8 mouse cellular contexts compared by ENCODE assay signal in the genomic region with DNA sequence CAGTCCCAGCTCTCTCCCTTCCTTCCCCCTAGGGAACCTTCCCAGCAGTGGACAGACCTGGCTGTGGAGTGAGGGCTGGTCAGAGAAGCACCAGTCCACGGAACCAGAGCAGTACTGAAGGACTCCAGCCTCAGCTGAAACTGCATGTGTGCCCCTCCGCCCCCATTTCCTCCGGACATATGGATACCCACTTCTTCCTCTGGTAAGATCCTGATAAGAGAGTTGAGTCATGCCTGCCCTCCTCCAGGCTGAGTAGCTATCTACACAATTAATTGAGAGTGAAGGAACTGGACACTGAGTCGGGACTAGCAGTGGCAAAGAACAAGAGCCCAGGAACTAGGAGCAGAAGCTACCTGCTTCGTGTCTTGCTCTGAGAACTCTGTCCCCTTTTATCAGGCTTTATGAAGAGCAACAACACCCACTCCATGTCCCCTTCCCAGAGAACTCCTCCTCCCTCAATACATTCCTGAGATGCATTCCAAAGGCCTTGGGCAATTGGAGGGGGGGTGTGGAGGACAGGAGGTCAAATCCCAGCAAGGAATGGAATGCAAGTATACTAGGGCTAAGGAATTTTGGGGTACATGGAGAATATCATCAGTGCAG. TPM values are rescaled to one million over a fixed set of nuclear protein-coding genes. Genes with fewer than 3 reads are reported as not detected.
DNase-seq lines count a peak whose midpoint lies in the region; ATAC-seq and TF ChIP-seq lines count a peak whose summit lies in the region.

No protein-coding gene starts in this region.

- no peaks in the 10 kb centered on the region for H3K27me3 ChIP-seq in heart, embryonic 12.5 days (replicated peaks)
- H3K27me3 ChIP-seq in hindbrain, postnatal 0 days (ENCODE audit: insufficient read depth, low read length), result no peaks in the 10 kb centered on the region
- no peaks in the 10 kb centered on the region for H3K27me3 ChIP-seq in liver, postnatal 0 days (ENCODE audit: insufficient read depth, low read length)
- no peaks in the 10 kb centered on the region for H3K27me3 ChIP-seq in cerebellum, adult 2 months (ENCODE audit: control insufficient read depth, insufficient read depth, low read length)

- peaks cover 43% of the 10 kb centered on the region for H3K36me3 ChIP-seq in heart, embryonic 12.5 days
- H3K36me3 ChIP-seq in hindbrain, postnatal 0 days (ENCODE audit: insufficient read depth, low read length), result peaks cover 35% of the 10 kb centered on the region
- H3K36me3 ChIP-seq in liver, postnatal 0 days (replicated peaks; ENCODE audit: insufficient read depth, low read length), result peaks cover 49% of the 10 kb centered on the region

- WGBS in heart, embryonic 12.5 days, result 1% methylated on average over 5 of the region's 5 CpGs
- WGBS in hindbrain, postnatal 0 days, result 46% methylated on average over 5 of the region's 5 CpGs
- whole genome bisulfite sequencing in liver, postnatal 0 days (ENCODE audit: insufficient replicate concordance), result 18% methylated on average over 5 of the region's 5 CpGs
- 58% methylated on average over 5 of the region's 5 CpGs for WGBS in cerebellum, adult 2 months

- H3K4me2 ChIP-seq in heart, embryonic 12.5 days, result peak overlapping the region; percentile 92
- peak overlapping the region; percentile 25; the same call in 1 of the 2 replicates for H3K4me2 ChIP-seq in hindbrain, postnatal 0 days (ENCODE audit: low read depth, low read length)
- H3K4me2 ChIP-seq in liver, postnatal 0 days (ENCODE audit: low read depth, low read length), result peak overlapping the region; percentile 95

- intact Hi-C loops in heart, postnatal 36 days (cut with DNase I), result no loop called here

- H3K4me1 ChIP-seq in heart, embryonic 12.5 days (replicated peaks), result peaks cover 46% of the 10 kb centered on the region
- peaks cover 13% of the 10 kb centered on the region for H3K4me1 ChIP-seq in hindbrain, postnatal 0 days (ENCODE audit: insufficient read depth, low read length)
- H3K4me1 ChIP-seq in liver, postnatal 0 days (ENCODE audit: insufficient read depth), result peaks cover 37% of the 10 kb centered on the region
- peaks cover 10% of the 10 kb centered on the region; the same call in 1 of the 2 replicates for H3K4me1 ChIP-seq in cerebellum, adult 2 months (ENCODE audit: control insufficient read depth, insufficient read depth, low read length)

- H3K4me3 ChIP-seq in heart, embryonic 12.5 days, result peak overlapping the region; percentile 35
- H3K4me3 ChIP-seq in hindbrain, postnatal 0 days (ENCODE audit: low read length), result no peak overlapping the region
- peak overlapping the region; percentile 75 for H3K4me3 ChIP-seq in liver, postnatal 0 days (ENCODE audit: low read depth, low read length)
- no peak overlapping the region for H3K4me3 ChIP-seq in cerebellum, adult 2 months (replicated peaks; ENCODE audit: insufficient read depth, low read depth, low read length)

- no peaks in the 10 kb centered on the region for H3K9me3 ChIP-seq in heart, embryonic 12.5 days (replicated peaks)
- H3K9me3 ChIP-seq in hindbrain, postnatal 0 days (ENCODE audit: low read length), result no peaks in the 10 kb centered on the region
- no peaks in the 10 kb centered on the region for H3K9me3 ChIP-seq in liver, postnatal 0 days (ENCODE audit: low read length)

- ATAC-seq in heart, embryonic 12.5 days (ENCODE audit: insufficient number of reproducible peaks, low FRiP score), result no peak; the same call in 1 of the 2 replicates
- ATAC-seq in hindbrain, postnatal 0 days, result no peak
- no peak for ATAC-seq in liver, postnatal 0 days

- TF ChIP-seq CTCF in hindbrain, postnatal 0 days (IDR thresholded peaks at IDR 0.05; ENCODE audit: low read depth), result no peak
- TF ChIP-seq CTCF in liver, postnatal 0 days (IDR thresholded peaks at IDR 0.05; ENCODE audit: low read depth), result no peak
- no peak for TF ChIP-seq CTCF in cerebellum, adult 2 months (IDR thresholded peaks at IDR 0.05; ENCODE audit: borderline replicate concordance, insufficient read depth, low read depth, low read length)

- no peak for TF ChIP-seq EP300 in liver, postnatal 0 days (IDR thresholded peaks at IDR 0.05; ENCODE audit: low read depth)

- no peak for TF ChIP-seq POLR2A in cerebellum, adult 2 months (IDR thresholded peaks at IDR 0.05; ENCODE audit: borderline replicate concordance, insufficient read depth, low read length)

- H3K9ac ChIP-seq in heart, embryonic 12.5 days, result peak overlapping the region; percentile 72
- H3K9ac ChIP-seq in hindbrain, postnatal 0 days (replicated peaks; ENCODE audit: low read length), result no peak overlapping the region
- peak overlapping the region; percentile 89 for H3K9ac ChIP-seq in liver, postnatal 0 days (replicated peaks)

- DNase-seq in heart, postnatal 36 days, result no peak
- DNase-seq in c-Kit-positive CD71-positive TER-119-positive erythroid progenitor cells, embryonic 14.5 days (ENCODE audit: low spot score), result peak; percentile 45
- no peak for DNase-seq in hindbrain, postnatal 0 days (ENCODE audit: low spot score)
- no peak for DNase-seq in liver, postnatal 0 days
- no peak for DNase-seq in cerebellum, adult 2 months
- DNase-seq in left cerebral cortex, adult 18-20 months (ENCODE audit: low spot score in 2 of 2), result no peak
- DNase-seq in urinary bladder, adult 18-20 months (ENCODE audit: low spot score in 2 of 2), result no peak

- H3K27ac ChIP-seq in heart, embryonic 12.5 days (ENCODE audit: poor library complexity, severe bottlenecking), result peak overlapping the region; percentile 100
- peak overlapping the region; percentile 54; the same call in 1 of the 2 replicates for H3K27ac ChIP-seq in hindbrain, postnatal 0 days
- H3K27ac ChIP-seq in liver, postnatal 0 days (ENCODE audit: low read depth), result peak overlapping the region; percentile 75
- H3K27ac ChIP-seq in cerebellum, adult 2 months (ENCODE audit: insufficient read depth, low read length), result no peak overlapping the region

RNA-seq across cellular contexts. Expression of a gene that starts 4.0 kb away (rescaled TPM):
- polyA plus RNA-seq in heart, embryonic 12.5 days (2016; fragmentation: Nextera tagmentation; extraction: Ambion mirVana), result 57.2 and 61.2 TPM in 2 replicates
- total RNA-seq in heart, postnatal 36 days (2021), result 10 to 100 TPM; 40.4 to 47.6 TPM
- 40.1 and 75.9 TPM in 2 replicates for total RNA-seq in hindbrain, postnatal 0 days (2014; rRNA removed)
- polyA plus RNA-seq in hindbrain, postnatal 0 days (2015; fragmentation: Nextera tagmentation; extraction: Ambion mirVana), result 77.9 and 82.8 TPM in 2 replicates
- polyA plus RNA-seq in liver, postnatal 0 days (2015; fragmentation: Nextera tagmentation; extraction: Ambion mirVana), result 36.2 and 41.2 TPM in 2 replicates
- 70.4 and 71.2 TPM in 2 replicates for polyA plus RNA-seq in cerebellum, adult 2 months (2012; rRNA removed)
- total RNA-seq in left cerebral cortex, adult 18-20 months (2021), result 10 to 100 TPM; 78.1 to 80.9 TPM

RNA-seq across cellular contexts. Expression of a gene that starts 4.4 kb away (rescaled TPM):
- 117 and 124 TPM in 2 replicates for polyA plus RNA-seq in heart, embryonic 12.5 days (2016; fragmentation: Nextera tagmentation; extraction: Ambion mirVana)
- total RNA-seq in heart, postnatal 36 days (2021), result 100 to 1,000 TPM; 106 to 118 TPM
- 43.0 and 51.0 TPM in 2 replicates for total RNA-seq in hindbrain, postnatal 0 days (2014; rRNA removed)
- polyA plus RNA-seq in hindbrain, postnatal 0 days (2015; fragmentation: Nextera tagmentation; extraction: Ambion mirVana), result 69.9 and 70.3 TPM in 2 replicates
- polyA plus RNA-seq in liver, postnatal 0 days (2015; fragmentation: Nextera tagmentation; extraction: Ambion mirVana), result 30.0 and 34.2 TPM in 2 replicates
- polyA plus RNA-seq in cerebellum, adult 2 months (2012; rRNA removed), result 48.8 and 53.9 TPM in 2 replicates
- 10 to 100 TPM; 51.7 to 51.8 TPM for total RNA-seq in left cerebral cortex, adult 18-20 months (2021)

RNA-seq across cellular contexts. Expression of a gene that starts 20.4 kb away (rescaled TPM):
- polyA plus RNA-seq in heart, embryonic 12.5 days (2016; fragmentation: Nextera tagmentation; extraction: Ambion mirVana), result 20.4 and 26.4 TPM in 2 replicates
- total RNA-seq in heart, postnatal 36 days (2021), result 10 to 100 TPM; 30.7 to 36.1 TPM
- 18.9 and 31.2 TPM in 2 replicates for total RNA-seq in hindbrain, postnatal 0 days (2014; rRNA removed)
- polyA plus RNA-seq in hindbrain, postnatal 0 days (2015; fragmentation: Nextera tagmentation; extraction: Ambion mirVana), result 11.5 and 13.5 TPM in 2 replicates
- polyA plus RNA-seq in liver, postnatal 0 days (2015; fragmentation: Nextera tagmentation; extraction: Ambion mirVana), result 6.3 and 7.3 TPM in 2 replicates
- polyA plus RNA-seq in cerebellum, adult 2 months (2012; rRNA removed), result 30.3 and 39.2 TPM in 2 replicates
- 10 to 100 TPM; 44.8 to 50.1 TPM for total RNA-seq in left cerebral cortex, adult 18-20 months (2021)

RNA-seq across cellular contexts. Expression of a gene that starts 20.5 kb away (rescaled TPM):
- 25.5 and 25.8 TPM in 2 replicates for polyA plus RNA-seq in heart, embryonic 12.5 days (2016; fragmentation: Nextera tagmentation; extraction: Ambion mirVana)
- 10 to 100 TPM; 14.7 to 15.8 TPM for total RNA-seq in heart, postnatal 36 days (2021)
- 34.0 and 36.3 TPM in 2 replicates for total RNA-seq in hindbrain, postnatal 0 days (2014; rRNA removed)
- 45.4 and 47.6 TPM in 2 replicates for polyA plus RNA-seq in hindbrain, postnatal 0 days (2015; fragmentation: Nextera tagmentation; extraction: Ambion mirVana)
- polyA plus RNA-seq in liver, postnatal 0 days (2015; fragmentation: Nextera tagmentation; extraction: Ambion mirVana), result 7.3 and 8.4 TPM in 2 replicates
- 79.8 and 80.0 TPM in 2 replicates for polyA plus RNA-seq in cerebellum, adult 2 months (2012; rRNA removed)
- 10 to 100 TPM; 62.1 to 64.2 TPM for total RNA-seq in left cerebral cortex, adult 18-20 months (2021)

RNA-seq across cellular contexts. Expression of a gene that starts 26.2 kb away (rescaled TPM):
- polyA plus RNA-seq in heart, embryonic 12.5 days (2016; fragmentation: Nextera tagmentation; extraction: Ambion mirVana), result 0.50 and 1.3 TPM in 2 replicates
- under 1 TPM; 0.42 to 0.87 TPM for total RNA-seq in heart, postnatal 36 days (2021)
- not detected in 2 replicates for total RNA-seq in hindbrain, postnatal 0 days (2014; rRNA removed)
- polyA plus RNA-seq in hindbrain, postnatal 0 days (2015; fragmentation: Nextera tagmentation; extraction: Ambion mirVana), result 1.2 and 1.9 TPM in 2 replicates
- 0.96 TPM in 1 of 2 replicates, not detected in the other for polyA plus RNA-seq in liver, postnatal 0 days (2015; fragmentation: Nextera tagmentation; extraction: Ambion mirVana)
- polyA plus RNA-seq in cerebellum, adult 2 months (2012; rRNA removed), result not detected in 2 replicates
- total RNA-seq in left cerebral cortex, adult 18-20 months (2021), result not detected

Comparison
In these comparisons a context has a peak if more than half of its experiments do, and no peak if none do; other contexts are left out.
1. H3K4me2 ChIP-seq: peak in every context shown above with its lines; median percentile 95 in liver, postnatal 0 days; 92 in heart, embryonic 12.5 days; 25 in hindbrain, postnatal 0 days.
2. H3K4me3 ChIP-seq: peak in heart, embryonic 12.5 days (single experiment) and liver, postnatal 0 days (single experiment); none in hindbrain, postnatal 0 days (single experiment) and cerebellum, adult 2 months (single experiment).